Mouse (Mus musculus): Measurements from ENCODE around the gene Egr4.

The Egr4 gene

GRCm38 (mm10) chr6:85513531-85513910, at the start of gene Egr4:
Gene Egr4, minus strand, starts transcription at chr6:85513589.
- DNase-seq (ENCODE audit: low spot score): peak; percentile 91

- DNase-seq (ENCODE audit: low spot score): no peak
Measured at GRCm38 (mm10) chr6:85562374-85562773, 49.0 kb upstream of the Egr4 start.

GRCm38 (mm10) chr6:85547642-85548041, 34.3 kb upstream of the Egr4 start:
- DNase-seq (ENCODE audit: low spot score): no peak

GRCm38 (mm10) chr6:85544251-85544881, 31.0 kb upstream of the Egr4 start:
- DNase-seq (ENCODE audit: low spot score): peak; percentile 54

- no peak for DNase-seq (ENCODE audit: low spot score)
Measured at GRCm38 (mm10) chr6:85543351-85544175, 30.2 kb upstream of the Egr4 start.

- no peak for DNase-seq (ENCODE audit: low spot score)
Measured at GRCm38 (mm10) chr6:85522825-85523224, 9.4 kb upstream of the Egr4 start.

GRCm38 (mm10) chr6:85522026-85522425, 8.6 kb upstream of the Egr4 start:
- DNase-seq (ENCODE audit: low spot score): no peak

GRCm38 (mm10) chr6:85518091-85518693, 4.8 kb upstream of the Egr4 start:
- DNase-seq (ENCODE audit: low spot score): peak; percentile 50

GRCm38 (mm10) chr6:85515941-85516340, 2.6 kb upstream of the Egr4 start:
- no peak for DNase-seq (ENCODE audit: low spot score)

GRCm38 (mm10) chr6:85512577-85513530, 535 bp downstream of the Egr4 start:
- no peak for DNase-seq (ENCODE audit: low spot score)

GRCm38 (mm10) chr6:85512056-85512440, 1.3 kb downstream of the Egr4 start:
- DNase-seq (ENCODE audit: low spot score): no peak

GRCm38 (mm10) chr6:85511286-85512055, 1.9 kb downstream of the Egr4 start:
- DNase-seq (ENCODE audit: low spot score): no peak

GRCm38 (mm10) chr6:85510476-85510875, 2.9 kb downstream of the Egr4 start:
- DNase-seq (ENCODE audit: low spot score): peak; percentile 86

- DNase-seq (ENCODE audit: low spot score): no peak
Measured at GRCm38 (mm10) chr6:85508602-85509001, 4.8 kb downstream of the Egr4 start.

GRCm38 (mm10) chr6:85504908-85505307, 8.5 kb downstream of the Egr4 start:
- DNase-seq (ENCODE audit: low spot score): peak; percentile 11

- DNase-seq (ENCODE audit: low spot score): peak; percentile 67
Measured at GRCm38 (mm10) chr6:85502911-85503250, 10.5 kb downstream of the Egr4 start, which contains the start of gene Fbxo41. Gene Fbxo41, minus strand, starts transcription at chr6:85502994.

GRCm38 (mm10) chr6:85502103-85502910, 11.1 kb downstream of the Egr4 start:
- peak; percentile 48 for DNase-seq (ENCODE audit: low spot score)

- no peak for DNase-seq (ENCODE audit: low spot score)
Measured at GRCm38 (mm10) chr6:85501571-85502102, 11.8 kb downstream of the Egr4 start.

- DNase-seq (ENCODE audit: low spot score): no peak
Measured at GRCm38 (mm10) chr6:85500416-85500815, 13.0 kb downstream of the Egr4 start.

- DNase-seq (ENCODE audit: low spot score): no peak
Measured at GRCm38 (mm10) chr6:85498147-85498546, 15.2 kb downstream of the Egr4 start.
